Mouse (Mus musculus): ENCODE measurements at regions not wholly inside any gene's neighbourhood (a gene's known extent, or its start where the extent isn't known, plus 50 kb on each side); places are given as distances from the start of the nearest gene placed in this dataset.
A peak's percentile ranks its signal among the peaks of the same experiment; 100 is the strongest.

DNA sequence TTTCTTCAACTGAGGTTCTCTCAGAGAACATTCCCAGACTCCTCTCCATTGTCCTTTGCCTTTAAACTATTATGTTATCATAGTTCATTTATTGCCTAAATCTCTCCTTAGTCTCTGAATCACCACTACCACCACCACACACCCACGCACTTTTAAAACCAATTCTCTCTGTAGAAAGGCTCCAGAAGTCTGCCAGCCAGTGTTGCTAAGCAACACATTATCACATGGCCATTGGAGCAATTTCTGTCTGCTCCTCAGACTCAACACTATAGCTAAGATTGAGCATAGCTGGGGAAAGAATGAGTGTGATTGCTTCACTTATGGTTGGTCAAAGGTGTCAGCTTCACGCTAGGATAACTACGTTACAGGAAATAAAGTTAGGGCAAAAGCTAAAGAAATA lies 59.3 kb downstream of the Trap1a start:
- DNase-seq (ENCODE audit: low spot score), result no peak

DNA sequence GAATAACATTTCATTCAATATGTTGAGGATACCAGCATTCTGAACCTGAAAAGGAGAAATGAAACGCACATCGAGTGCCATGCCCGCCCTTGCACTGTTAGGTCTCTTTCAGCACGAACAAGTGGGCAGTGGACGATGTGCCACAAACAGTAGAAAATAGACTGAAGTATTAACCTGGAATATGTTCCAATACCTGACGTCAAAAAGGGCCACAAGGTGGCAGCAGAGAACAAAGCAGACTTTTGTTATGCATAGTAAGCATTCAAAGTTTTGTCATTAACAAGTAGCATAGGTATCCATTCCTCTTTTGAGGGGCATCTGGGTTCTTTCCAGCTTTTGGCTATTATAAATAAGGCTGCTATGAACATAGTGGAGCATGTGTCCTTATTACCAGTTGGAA lies 63.5 kb upstream of the D330045A20Rik start:
- DNase-seq (ENCODE audit: low spot score), result peak; percentile 75

DNA sequence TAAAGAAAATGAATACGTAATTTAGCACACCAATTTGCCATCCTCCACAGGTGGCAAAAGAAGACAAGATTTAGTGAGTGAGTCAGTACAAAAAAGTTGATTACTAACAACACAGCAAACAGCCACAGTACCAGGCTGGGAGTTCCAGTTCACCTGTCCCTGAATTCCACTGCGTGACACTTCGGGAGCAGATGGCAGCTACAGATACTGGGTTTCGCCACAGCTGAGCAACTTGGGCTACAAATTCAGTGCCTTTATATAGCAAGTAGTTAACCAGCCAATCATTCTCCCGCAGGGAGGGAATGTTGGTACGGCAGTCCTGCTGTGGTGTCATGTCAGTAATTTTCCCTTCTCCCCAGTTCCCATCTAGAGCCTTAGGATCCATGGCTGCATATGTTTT lies 60.3 kb upstream of the D330045A20Rik start:
- DNase-seq (ENCODE audit: low spot score), result no peak

DNA sequence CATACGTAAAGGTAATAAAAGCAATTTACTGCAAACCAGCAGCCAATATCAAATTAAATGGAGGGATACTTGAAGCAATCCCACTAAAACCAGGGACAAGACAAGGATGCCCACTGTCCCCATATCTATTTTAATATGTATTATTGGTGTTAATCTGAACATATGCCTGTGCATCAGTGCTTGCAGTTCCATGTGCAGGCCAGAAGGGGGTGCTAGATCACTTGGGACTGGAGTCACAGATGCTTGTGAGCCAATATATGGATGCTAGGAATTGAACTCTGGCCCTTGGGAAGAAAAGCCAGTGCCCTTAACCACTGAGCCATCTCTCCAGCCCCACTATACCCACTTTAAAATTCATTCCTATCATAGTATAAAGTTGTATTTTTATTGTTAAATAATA lies 55.9 kb upstream of the D330045A20Rik start:
- DNase-seq (ENCODE audit: low spot score), result no peak

Data from urinary bladder, postnatal 14 days (tissue).